Mouse (Mus musculus) hindbrain, embryonic 16.5 days (tissue): ENCODE data around the gene Pou2f2. TPM values are rescaled to one million over a fixed set of nuclear protein-coding genes. Genes with fewer than 3 reads are reported as not detected.
A peak's percentile ranks its signal among the peaks of the same experiment; 100 is the strongest.

Experiments used
- ATAC-seq: fragments of 200-750 bp; cut with Nextera tagmentation; 2 replicates; pipeline ENCODE4 v1.8.0; 2017; ENCODE audit warnings: moderate TSS enrichment, moderate library complexity
- H3K27ac ChIP-seq: fragments of 300-500 bp; sonication (generic); 2 replicates; pipeline ENCODE4 v1.5.1; 2014; ENCODE audit warnings: low read depth, mild to moderate bottlenecking, control low read depth, low read length, moderate library complexity
- H3K27me3 ChIP-seq: fragments of 300-500 bp; sonication (generic); replicated peaks from 2 replicates; pipeline ENCODE4 v1.6.1; 2014; ENCODE audit warnings: low read length; ENCODE audit not compliant: control insufficient read depth, insufficient read depth
- H3K36me3 ChIP-seq: fragments of 300-500 bp; sonication (generic); 2 replicates; pipeline ENCODE4 v1.6.1; 2014; ENCODE audit warnings: mild to moderate bottlenecking, low read length, moderate library complexity, mixed read lengths; ENCODE audit not compliant: control insufficient read depth, insufficient read depth
- H3K4me1 ChIP-seq: fragments of 300-500 bp; sonication (generic); 2 replicates; pipeline ENCODE4 v1.6.1; 2014; ENCODE audit warnings: low read depth, low read length; ENCODE audit not compliant: control insufficient read depth, insufficient read depth
- H3K4me2 ChIP-seq: fragments of 300-500 bp; sonication (generic); 2 replicates; pipeline ENCODE4 v1.6.1; 2014; ENCODE audit warnings: mild to moderate bottlenecking, low read length, control low read depth, moderate library complexity
- H3K4me3 ChIP-seq: fragments of 300-500 bp; sonication (generic); 2 replicates; pipeline ENCODE4 v1.5.1; 2014; ENCODE audit warnings: mild to moderate bottlenecking, low read length, control low read depth, moderate library complexity
- H3K9ac ChIP-seq: fragments of 300-500 bp; sonication (generic); 2 replicates; pipeline ENCODE4 v1.6.1; 2014; ENCODE audit warnings: low read depth, mild to moderate bottlenecking, control low read depth, low read length, moderate library complexity
- H3K9me3 ChIP-seq: fragments of 300-500 bp; sonication (generic); 2 replicates; pipeline ENCODE4 v1.6.1; 2014; ENCODE audit warnings: mild to moderate bottlenecking, low read length, moderate library complexity; ENCODE audit not compliant: control insufficient read depth
- WGBS: fragments of 180-500 bp; shearing (Covaris S2); extraction: QIAGEN DNeasy Blood & Tissue Kit; methylation state at CpG from one replicate; pipeline ENCODE4 v1.1.7; 2014; 5-methylcytosine and 5-hydroxymethylcytosine counted together
- polyA plus RNA-seq: library from polyadenylated mRNA; unstranded; fragments of >200 nt; fragmentation: Nextera tagmentation; extraction: Ambion mirVana; gene quantifications from 2 replicates; pipeline ENCODE4 v1.2.1, GENCODE M21; 2015

The Pou2f2 gene
- polyA plus RNA-seq, 1 experiment from 2014 or later = 19.8 TPM

DNA sequence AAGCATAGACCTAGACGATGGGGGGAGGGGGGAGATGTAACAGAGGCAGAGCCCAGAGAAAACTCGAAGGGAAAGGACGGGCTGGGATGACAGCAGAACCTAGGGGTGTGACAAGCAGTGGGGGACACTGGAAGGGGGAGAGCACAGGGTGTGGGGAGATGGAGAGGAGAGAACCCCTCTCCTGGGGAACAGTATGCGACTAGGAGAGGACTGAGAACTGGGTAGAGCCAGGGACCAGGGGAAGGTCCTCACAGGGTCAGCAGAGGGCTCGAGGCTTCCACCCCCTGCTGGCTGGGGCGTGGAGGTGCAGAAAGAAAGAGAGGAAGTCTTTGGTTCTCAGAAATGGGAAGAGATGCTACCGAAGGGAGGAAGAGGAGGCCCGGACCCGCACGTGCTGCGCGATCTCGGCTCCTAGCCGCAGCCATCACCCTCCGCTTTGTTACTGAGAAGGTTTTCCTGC is 1.8 kb upstream of the Pou2f2 start:
- Histone ChIP-seq H3K4me1 (peaks cover 37% of the 10 kb centered on the region), H3K9me3 (no peaks in the 10 kb centered on the region), H3K9ac (peak overlapping the region; percentile 33), H3K4me2 (peak overlapping the region; percentile 59), H3K36me3 (no peaks in the 10 kb centered on the region), H3K27ac (no peak overlapping the region), H3K4me3 (peak overlapping the region; percentile 31), H3K27me3 (peaks cover 9% of the 10 kb centered on the region)
- 1% methylated on average over 15 of the region's 15 CpGs for WGBS
- no peak for ATAC-seq

DNA sequence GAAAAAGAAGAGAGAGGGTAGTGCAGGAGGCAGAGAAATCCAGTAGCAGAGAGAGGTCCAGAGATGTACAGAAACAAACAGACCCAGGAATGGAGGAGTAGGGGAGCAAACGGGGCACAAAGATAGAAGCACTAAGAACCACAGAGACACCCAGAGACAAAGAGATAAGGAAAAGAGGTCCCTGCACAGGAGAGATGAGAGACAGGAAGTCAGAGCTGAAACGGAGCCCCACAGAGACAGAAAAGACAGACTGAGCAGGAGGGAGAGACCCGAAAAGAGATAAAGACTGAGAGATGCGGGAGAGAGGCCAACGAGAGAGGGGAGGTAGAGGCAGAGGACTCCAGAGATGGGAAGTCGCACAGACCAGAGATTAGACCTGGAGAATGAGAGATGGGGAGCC is 986 bp upstream of the Pou2f2 start:
- WGBS = 3% methylated on average over 6 of the region's 6 CpGs
- H3K4me2 ChIP-seq = peak overlapping the region; percentile 59
- no peak for ATAC-seq
- peak overlapping the region; percentile 94 for H3K27ac ChIP-seq
- H3K9ac ChIP-seq = peak overlapping the region; percentile 79; the same call in 1 of the 2 replicates
- H3K4me1 ChIP-seq = peaks cover 39% of the 10 kb centered on the region
- no peaks in the 10 kb centered on the region for H3K36me3 ChIP-seq
- peak overlapping the region; percentile 47 for H3K4me3 ChIP-seq
- H3K27me3 ChIP-seq = peaks cover 9% of the 10 kb centered on the region
- H3K9me3 ChIP-seq = no peaks in the 10 kb centered on the region

DNA sequence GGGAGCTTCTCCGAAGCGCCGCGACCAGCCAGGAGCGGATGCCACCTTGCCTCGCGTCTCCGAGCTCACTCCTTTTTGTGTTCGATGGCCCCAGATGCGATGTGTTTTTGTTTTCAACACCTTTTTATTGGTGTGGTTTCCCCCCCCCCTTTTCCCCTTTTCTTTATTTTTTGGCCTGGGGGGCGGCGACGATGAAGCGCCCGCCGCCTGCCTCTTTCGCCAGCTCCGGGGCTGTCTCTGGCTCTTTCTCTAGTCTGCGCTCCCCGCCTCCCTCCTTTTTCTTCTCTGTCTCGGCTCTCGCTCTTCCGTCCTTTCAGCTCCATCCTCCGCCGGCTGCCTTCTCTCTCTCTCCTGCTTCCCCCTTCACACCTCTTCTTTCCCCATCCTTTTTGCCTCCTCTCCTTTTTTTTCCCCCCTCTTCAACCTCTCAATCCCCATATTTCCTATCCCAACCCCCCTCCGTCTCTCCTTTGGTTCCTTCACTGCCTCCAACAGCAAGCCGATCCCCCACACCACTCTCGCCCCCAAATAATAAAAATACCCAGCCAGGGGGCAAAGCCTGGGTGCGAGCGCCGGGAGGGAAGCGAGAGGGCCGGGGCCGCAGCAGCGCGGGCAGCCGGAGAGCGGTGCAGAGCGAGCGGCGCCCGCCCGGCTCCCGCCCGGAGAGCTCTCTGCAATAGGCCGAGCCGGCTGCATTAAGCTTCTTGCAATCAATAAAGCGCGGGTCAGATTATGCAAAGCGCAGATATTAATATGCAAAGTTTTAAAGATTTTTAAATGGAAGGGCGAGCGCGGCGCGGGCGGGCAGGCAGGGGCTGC is 530 bp downstream of the Pou2f2 start:
- WGBS = under 1% methylated on average over 56 of the region's 56 CpGs
- Histone ChIP-seq H3K36me3 (no peaks in the 10 kb centered on the region), H3K4me1 (peaks cover 52% of the 10 kb centered on the region), H3K27ac (peak overlapping the region; percentile 94), H3K9ac (peak overlapping the region; percentile 79), H3K4me2 (peak overlapping the region; percentile 59), H3K9me3 (no peaks in the 10 kb centered on the region), H3K27me3 (peaks cover 9% of the 10 kb centered on the region), H3K4me3 (peak overlapping the region; percentile 47)
- ATAC-seq = peak; percentile 74

DNA sequence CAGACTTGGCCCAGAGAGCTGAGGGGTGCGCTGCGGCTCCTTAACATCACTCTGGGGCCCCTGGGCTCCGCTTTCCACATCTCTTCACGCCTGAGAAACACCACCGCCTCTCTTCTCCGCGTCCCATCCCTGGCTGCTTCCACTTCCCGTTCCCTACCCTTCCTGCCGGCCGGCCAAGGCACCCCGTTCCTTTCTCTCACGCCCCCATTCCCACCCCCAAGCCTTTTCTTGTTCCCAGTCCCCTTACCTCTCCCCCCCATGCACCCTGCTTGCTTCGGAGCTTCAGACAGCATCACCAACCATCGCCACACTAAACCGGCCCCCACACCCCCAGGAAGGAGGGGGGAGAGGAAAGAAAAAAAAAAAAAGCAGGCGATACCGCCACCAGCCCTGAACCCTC is 1.2 kb downstream of the Pou2f2 start:
- no peak for ATAC-seq
- Histone ChIP-seq H3K27ac (peak overlapping the region; percentile 94), H3K4me1 (peaks cover 56% of the 10 kb centered on the region), H3K9me3 (no peaks in the 10 kb centered on the region), H3K36me3 (no peaks in the 10 kb centered on the region), H3K4me2 (peak overlapping the region; percentile 59), H3K9ac (peak overlapping the region; percentile 79), H3K27me3 (peaks cover 9% of the 10 kb centered on the region), H3K4me3 (peak overlapping the region; percentile 47)
- under 1% methylated on average over 15 of the region's 17 CpGs for WGBS

DNA sequence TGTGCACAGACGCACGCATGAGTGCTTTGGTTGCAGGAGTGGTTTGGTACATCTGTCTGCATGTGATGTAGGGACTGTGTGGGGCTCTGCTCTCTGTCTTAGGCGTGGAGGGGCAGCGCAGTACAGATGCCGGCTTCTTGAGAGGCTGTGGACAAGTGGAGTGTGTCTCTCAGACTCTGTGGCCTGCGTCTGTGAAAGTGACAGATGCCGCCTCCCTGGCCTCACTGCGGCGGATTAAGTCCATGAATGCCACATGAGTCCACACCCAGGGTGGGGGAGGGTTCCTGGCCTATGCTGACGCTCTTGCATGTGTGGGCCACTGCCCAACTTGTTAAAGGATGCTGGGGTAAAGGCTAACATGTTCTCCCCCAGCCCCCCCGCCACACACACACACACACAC is 5.2 kb downstream of the Pou2f2 start:
- 35% methylated on average over 10 of the region's 11 CpGs for WGBS
- Histone ChIP-seq H3K36me3 (no peaks in the 10 kb centered on the region), H3K9ac (peak overlapping the region; percentile 48; the same call in 1 of the 2 replicates), H3K4me2 (no peak overlapping the region; the same call in 1 of the 2 replicates), H3K9me3 (no peaks in the 10 kb centered on the region), H3K27me3 (no peaks in the 10 kb centered on the region), H3K4me1 (peaks cover 34% of the 10 kb centered on the region), H3K27ac (peak overlapping the region; percentile 34), H3K4me3 (no peak overlapping the region)
- no peak for ATAC-seq

DNA sequence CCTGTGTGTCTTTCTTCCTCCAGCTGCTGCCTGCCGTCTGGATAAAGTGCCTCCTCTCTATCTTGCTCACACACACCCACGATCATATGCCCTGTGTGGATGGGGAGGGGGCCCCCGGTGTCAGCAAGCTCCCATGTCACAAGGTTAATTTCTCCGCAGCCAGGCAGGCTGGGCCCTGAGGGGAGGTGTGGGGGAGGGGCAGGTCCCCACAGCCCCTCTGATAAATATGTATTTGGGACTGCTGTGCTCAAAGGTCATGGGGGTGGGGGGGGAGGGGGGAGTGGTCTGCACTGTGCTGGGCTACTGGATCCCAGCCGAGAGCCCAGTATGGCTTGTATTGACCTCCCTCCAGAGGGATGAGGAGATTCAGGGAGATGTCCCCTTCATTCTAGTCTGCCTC is 6.9 kb downstream of the Pou2f2 start:
- peak overlapping the region; percentile 6; the same call in 1 of the 2 replicates for H3K4me2 ChIP-seq
- WGBS = 18% methylated on average over 5 of the region's 5 CpGs
- peaks cover 31% of the 10 kb centered on the region for H3K4me1 ChIP-seq
- H3K27ac ChIP-seq = no peak overlapping the region
- no peak for ATAC-seq
- no peak overlapping the region for H3K9ac ChIP-seq
- H3K9me3 ChIP-seq = no peaks in the 10 kb centered on the region
- no peaks in the 10 kb centered on the region for H3K27me3 ChIP-seq
- no peak overlapping the region for H3K4me3 ChIP-seq
- no peaks in the 10 kb centered on the region for H3K36me3 ChIP-seq

DNA sequence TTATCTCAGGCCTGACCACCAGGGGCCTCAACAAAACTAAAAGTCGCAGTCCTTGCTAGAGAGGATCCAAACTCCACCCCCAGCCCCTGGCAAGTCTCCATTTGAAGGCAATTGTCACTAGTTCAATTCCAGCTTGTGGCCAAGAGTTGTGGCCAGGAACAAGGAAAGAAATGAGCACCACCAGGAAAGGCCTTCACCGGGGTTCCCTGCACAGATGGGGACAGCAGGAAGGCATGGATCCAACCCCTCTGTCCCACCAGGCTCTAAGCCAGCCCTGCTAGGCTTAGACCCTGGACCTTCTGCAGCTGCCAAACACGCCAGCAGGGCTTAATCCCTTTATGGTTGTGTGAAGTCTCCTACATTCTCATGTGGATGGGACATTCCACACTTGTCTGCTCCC is 8.9 kb downstream of the Pou2f2 start:
- H3K4me1 ChIP-seq = peaks cover 17% of the 10 kb centered on the region
- 44% methylated on average over 3 of the region's 3 CpGs for WGBS
- H3K9ac ChIP-seq = no peak overlapping the region
- no peaks in the 10 kb centered on the region for H3K36me3 ChIP-seq
- H3K27me3 ChIP-seq = no peaks in the 10 kb centered on the region
- no peaks in the 10 kb centered on the region for H3K9me3 ChIP-seq
- peak; percentile 58; the same call in 1 of the 2 replicates for ATAC-seq
- H3K4me3 ChIP-seq = no peak overlapping the region
- 0 out of 2 replicates have a peak overlapping the region, but pooled peaks have one; percentile 7 for H3K27ac ChIP-seq
- H3K4me2 ChIP-seq = no peak overlapping the region

DNA sequence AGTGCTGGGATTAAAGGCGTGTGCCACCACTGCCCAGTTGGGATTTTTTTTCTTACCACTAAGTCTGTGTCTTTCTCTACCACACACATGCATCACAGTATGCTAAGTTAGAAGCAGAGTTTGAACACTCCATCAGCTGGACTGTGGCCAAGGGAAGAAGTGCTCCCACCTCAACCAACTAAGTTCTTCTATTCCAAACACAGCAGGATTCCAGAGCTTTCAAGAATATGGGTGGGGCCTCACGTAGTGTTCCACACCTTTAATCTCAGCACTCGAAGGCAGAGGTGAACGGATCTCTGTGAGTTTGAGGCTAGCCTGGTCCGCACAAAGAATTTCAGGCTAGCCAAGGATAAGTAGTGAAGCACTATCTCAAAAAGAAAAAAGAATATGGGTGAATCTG is 13.4 kb downstream of the Pou2f2 start:
- H3K4me2 ChIP-seq = no peak overlapping the region
- H3K9ac ChIP-seq = no peak overlapping the region
- ATAC-seq = no peak
- H3K27ac ChIP-seq = no peak overlapping the region
- H3K27me3 ChIP-seq = no peaks in the 10 kb centered on the region
- no peaks in the 10 kb centered on the region for H3K36me3 ChIP-seq
- no peak overlapping the region for H3K4me3 ChIP-seq
- H3K9me3 ChIP-seq = no peaks in the 10 kb centered on the region
- no peaks in the 10 kb centered on the region; the same call in 1 of the 2 replicates for H3K4me1 ChIP-seq
- WGBS = 88% methylated on average over 5 of the region's 5 CpGs

DNA sequence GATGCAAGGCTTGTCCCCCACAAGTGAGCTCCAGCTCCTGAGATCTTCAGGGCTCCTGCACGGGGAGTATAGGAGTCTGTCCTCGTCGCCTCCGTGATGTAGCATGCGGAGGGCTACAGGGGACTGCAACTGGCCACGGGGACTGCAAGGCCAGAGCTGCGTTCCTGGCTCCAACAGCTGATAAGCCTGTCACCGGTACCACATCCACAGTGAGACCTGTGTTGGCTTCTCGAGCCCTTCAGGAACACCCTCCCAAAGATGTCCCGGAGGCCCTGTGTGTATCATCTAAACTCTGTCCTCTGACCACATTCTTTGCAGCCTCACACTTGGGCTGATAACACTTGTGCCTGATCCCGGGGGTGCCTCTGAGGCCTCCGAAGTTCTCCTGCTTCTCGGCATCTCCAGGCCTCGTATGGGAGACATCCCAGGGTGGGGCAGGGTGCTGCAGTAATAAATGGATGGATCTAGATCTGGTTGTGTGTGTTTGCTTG is 23.3 kb downstream of the Pou2f2 start:
- Histone ChIP-seq H3K9ac (no peak overlapping the region), H3K27me3 (no peaks in the 10 kb centered on the region), H3K4me1 (peaks cover 41% of the 10 kb centered on the region), H3K36me3 (no peaks in the 10 kb centered on the region), H3K9me3 (no peaks in the 10 kb centered on the region), H3K4me2 (0 out of 2 replicates have a peak overlapping the region, but pooled peaks have one; percentile 22), H3K27ac (no peak overlapping the region), H3K4me3 (no peak overlapping the region)
- 42% methylated on average over 14 of the region's 14 CpGs for WGBS
- ATAC-seq = no peak
